Mouse (Mus musculus): Measurements from ENCODE around the gene Noxred1. TPM values are rescaled to one million over a fixed set of nuclear protein-coding genes. Genes with fewer than 3 reads are reported as not detected.

Noxred1 gene
- total and polyA plus RNA-seq, 3 experiments: 0.17 to 0.19 TPM; not detected in 1

DNA sequence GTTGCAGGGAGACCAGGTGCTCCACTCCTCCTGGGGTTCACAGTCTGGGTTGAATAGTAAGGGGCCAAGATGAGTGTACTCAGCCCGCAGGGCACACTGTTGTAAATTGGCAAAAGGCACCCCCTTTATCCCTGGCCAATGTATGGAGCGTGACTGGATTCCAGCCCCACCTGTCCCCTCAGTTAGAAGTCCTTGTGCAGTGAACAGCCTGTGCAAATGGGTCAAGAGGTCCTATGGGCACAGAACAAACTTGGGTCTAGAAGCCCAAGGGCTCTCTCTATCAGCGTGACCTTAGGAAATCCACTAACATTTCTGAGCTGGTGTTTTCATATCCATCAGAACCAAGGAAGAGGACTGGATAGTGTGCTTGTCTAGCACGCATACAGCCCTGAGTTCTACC lies 44.2 kb upstream of the Noxred1 start:
- DNase-seq (ENCODE audit: low read depth, low spot score): no peak
- Histone ChIP-seq H3K27ac (ENCODE audit: control insufficient read depth, low read depth, low read length) (no peak overlapping the region), H3K4me3 (ENCODE audit: control insufficient read depth in 1 of 2, insufficient read depth in 1 of 2, low read depth in 2 of 2, low read length in 2 of 2) (no peak overlapping the region), H3K9me3 (replicated peaks; ENCODE audit: insufficient read depth, low read length) (no peaks in the 10 kb centered on the region), H3K9ac (ENCODE audit: control insufficient read depth, low read depth, low read length, poor library complexity, severe bottlenecking) (no peak overlapping the region), H3K36me3 (ENCODE audit: control insufficient read depth in 1 of 2, insufficient read depth in 2 of 2, low read length in 2 of 2) (peaks cover 0 to 8% of the 10 kb centered on the region in 2 experiments; a peak in 2 of 4 replicates), H3K27me3 (ENCODE audit: control insufficient read depth in 1 of 2, insufficient read depth in 2 of 2, low read length in 2 of 2) (no peaks in the 10 kb centered on the region), H3K79me2 (ENCODE audit: control insufficient read depth, insufficient read depth, low read length, poor library complexity) (no peaks in the 10 kb centered on the region), H3K4me1 (ENCODE audit: control insufficient read depth in 1 of 2, insufficient read depth in 2 of 2, low read length in 2 of 2) (peaks cover 2 to 10% of the 10 kb centered on the region in 2 experiments; a peak in 3 of 4 replicates)
- TF ChIP-seq MAFK (IDR thresholded peaks at IDR 0.05; ENCODE audit: borderline replicate concordance, low read depth, low read length): no peak
- no peak for TF ChIP-seq ZKSCAN1 (IDR thresholded peaks at IDR 0.05; ENCODE audit: low read depth, low read length)
- no peak for TF ChIP-seq POLR2A (IDR thresholded peaks at IDR 0.05; ENCODE audit: control insufficient read depth in 1 of 2, insufficient read depth in 1 of 2, low read depth in 1 of 2, low read length in 2 of 2, poor library complexity in 1 of 2)
- TF ChIP-seq JUND (IDR thresholded peaks at IDR 0.05; ENCODE audit: low read depth, low read length): no peak
- TF ChIP-seq ELF1 (IDR thresholded peaks at IDR 0.05; ENCODE audit: low read depth, low read length): no peak
- no peak for TF ChIP-seq CHD1 (IDR thresholded peaks at IDR 0.05; ENCODE audit: low read depth, low read length)
- no peak for TF ChIP-seq USF1 (IDR thresholded peaks at IDR 0.05; ENCODE audit: low read depth, low read length)
- no peak for TF ChIP-seq ETS1 (IDR thresholded peaks at IDR 0.05; ENCODE audit: low read depth, low read length)
- no peak for TF ChIP-seq CHD2 (IDR thresholded peaks at IDR 0.05; ENCODE audit: low read length)
- TF ChIP-seq USF2 (IDR thresholded peaks at IDR 0.05; ENCODE audit: borderline replicate concordance in 1 of 2, insufficient read depth in 1 of 2, low read depth in 1 of 2, low read length in 2 of 2): no peak
- TF ChIP-seq TBP (IDR thresholded peaks at IDR 0.05; ENCODE audit: low read depth, low read length): no peak
- no peak for TF ChIP-seq NELFE (IDR thresholded peaks at IDR 0.05; ENCODE audit: low read depth, low read length)
- TF ChIP-seq MYB (IDR thresholded peaks at IDR 0.05; ENCODE audit: low read depth, low read length): no peak
- no peak for TF ChIP-seq EP300 (IDR thresholded peaks at IDR 0.05; ENCODE audit: low read depth in 1 of 2, low read length in 2 of 2)
- no peak for TF ChIP-seq MYC (IDR thresholded peaks at IDR 0.05; ENCODE audit: low read depth, low read length)

DNA sequence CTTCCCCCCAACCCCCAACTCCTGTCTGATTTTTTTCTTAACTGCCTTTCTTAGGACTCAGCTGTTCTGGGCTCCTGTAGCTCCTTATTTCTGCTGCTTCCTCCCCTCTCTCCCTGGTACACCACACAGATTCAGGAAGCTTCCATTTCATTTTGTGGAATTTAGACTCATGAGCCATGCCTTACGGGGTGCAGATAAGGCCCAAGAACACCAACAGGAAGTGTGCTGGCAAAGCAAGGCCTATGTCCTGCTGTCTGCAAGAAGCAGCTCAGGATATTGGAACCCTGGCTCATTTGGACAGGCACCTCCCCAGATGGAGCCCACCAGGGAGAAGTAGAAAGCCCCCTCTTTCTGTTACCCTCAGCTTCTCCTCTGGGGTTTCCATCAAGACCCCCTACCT lies 43.2 kb upstream of the Noxred1 start:
- no peak overlapping the region for H3K4me3 ChIP-seq (ENCODE audit: control insufficient read depth in 1 of 2, insufficient read depth in 1 of 2, low read depth in 2 of 2, low read length in 2 of 2)
- H3K9ac ChIP-seq (ENCODE audit: control insufficient read depth, low read depth, low read length, poor library complexity, severe bottlenecking): no peak overlapping the region
- H3K79me2 ChIP-seq (ENCODE audit: control insufficient read depth, insufficient read depth, low read length, poor library complexity): no peaks in the 10 kb centered on the region
- H3K9me3 ChIP-seq (replicated peaks; ENCODE audit: insufficient read depth, low read length): no peaks in the 10 kb centered on the region
- H3K27ac ChIP-seq (ENCODE audit: control insufficient read depth, low read depth, low read length): no peak overlapping the region
- H3K4me1 ChIP-seq (ENCODE audit: control insufficient read depth in 1 of 2, insufficient read depth in 2 of 2, low read length in 2 of 2): peaks cover 2 to 14% of the 10 kb centered on the region in 2 experiments; a peak in 3 of 4 replicates
- H3K36me3 ChIP-seq (ENCODE audit: control insufficient read depth in 1 of 2, insufficient read depth in 2 of 2, low read length in 2 of 2): peaks cover 0 to 8% of the 10 kb centered on the region in 2 experiments; a peak in 2 of 4 replicates
- no peaks in the 10 kb centered on the region for H3K27me3 ChIP-seq (ENCODE audit: control insufficient read depth in 1 of 2, insufficient read depth in 2 of 2, low read length in 2 of 2)
- 0 out of 2 replicates have a peak, but pooled peaks have one; percentile 11 for TF ChIP-seq GATA1 (IDR thresholded peaks at IDR 0.05; ENCODE audit: low read depth, low read length)
- no peak for TF ChIP-seq ETS1 (IDR thresholded peaks at IDR 0.05; ENCODE audit: low read depth, low read length)
- TF ChIP-seq USF1 (IDR thresholded peaks at IDR 0.05; ENCODE audit: low read depth, low read length): no peak
- DNase-seq (ENCODE audit: low read depth, low spot score): peak; percentile 28
